Mouse (Mus musculus): ENCODE data around the gene Dennd1a.

DNA sequence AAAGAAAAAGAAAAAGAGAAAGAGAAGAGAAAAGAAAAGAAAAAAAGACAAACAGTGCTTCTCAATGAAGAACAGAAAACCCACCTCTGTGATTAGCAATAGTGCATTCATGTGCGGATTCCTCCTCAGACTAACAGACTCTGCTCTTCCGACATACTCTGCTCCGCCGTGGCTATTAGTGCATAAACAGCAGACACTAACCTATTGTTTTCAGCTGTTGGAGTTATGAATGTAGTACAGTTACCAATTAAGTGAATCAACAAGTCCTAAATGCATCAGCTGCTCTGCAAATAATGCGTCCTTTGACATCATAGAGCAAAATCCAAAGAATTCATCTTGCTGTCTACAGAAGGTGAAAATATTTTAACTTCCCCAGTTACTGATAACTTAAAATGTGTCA, 121.2 kb downstream of the Dennd1a start:
- no peak for TF ChIP-seq EP300 (IDR thresholded peaks at IDR 0.05; ENCODE audit: insufficient read depth, low read depth, low read length)
- no peak for TF ChIP-seq POLR2A (IDR thresholded peaks at IDR 0.05; ENCODE audit: insufficient read depth, low read length)

Measured in ES-Bruce4 (cell line).